Mouse (Mus musculus): ENCODE results near the gene Bpnt1.
"Not testable (repeated sequence)": the region's sequence is repeated elsewhere in the genome, so short reads cannot be mapped to it uniquely, and the experiment has no call there.

The Bpnt1 gene

GRCm38 (mm10) chr1:185331983-185332430 lies at the start of gene Bpnt1:
Bpnt1 (plus strand) TSS chr1:185332149.
- peak; percentile 88 for DNase-seq (ENCODE audit: low spot score)

- DNase-seq (ENCODE audit: low spot score) = peak; percentile 28
These were observed 49.1 kb upstream of the Bpnt1 start for GRCm38 (mm10) chr1:185282846-185283245.

- DNase-seq (ENCODE audit: low spot score) = no peak
These were observed 48.7 kb upstream of the Bpnt1 start for GRCm38 (mm10) chr1:185283247-185283646.

- DNase-seq (ENCODE audit: low spot score) = no peak
These were observed 47.2 kb upstream of the Bpnt1 start for GRCm38 (mm10) chr1:185284740-185285139.

GRCm38 (mm10) chr1:185285171-185285570 lies 46.8 kb upstream of the Bpnt1 start:
- no peak for DNase-seq (ENCODE audit: low spot score)

- no peak for DNase-seq (ENCODE audit: low spot score)
These were observed 44.9 kb upstream of the Bpnt1 start for GRCm38 (mm10) chr1:185287066-185287465.

- no peak for DNase-seq (ENCODE audit: low spot score)
These were observed 42.7 kb upstream of the Bpnt1 start for GRCm38 (mm10) chr1:185289231-185289630.

GRCm38 (mm10) chr1:185291336-185291735 lies 40.6 kb upstream of the Bpnt1 start:
- no peak for DNase-seq (ENCODE audit: low spot score)

GRCm38 (mm10) chr1:185292646-185293360 lies 39.1 kb upstream of the Bpnt1 start:
- no peak for DNase-seq (ENCODE audit: low spot score)

- DNase-seq (ENCODE audit: low spot score) = no peak
These were observed 35.1 kb upstream of the Bpnt1 start for GRCm38 (mm10) chr1:185296850-185297249.

GRCm38 (mm10) chr1:185298496-185298895 lies 33.5 kb upstream of the Bpnt1 start:
- DNase-seq (ENCODE audit: low spot score) = no peak

GRCm38 (mm10) chr1:185302816-185303215 lies 29.1 kb upstream of the Bpnt1 start:
- no peak for DNase-seq (ENCODE audit: low spot score)

GRCm38 (mm10) chr1:185306836-185307235 lies 25.1 kb upstream of the Bpnt1 start:
- no peak for DNase-seq (ENCODE audit: low spot score)

- no peak for DNase-seq (ENCODE audit: low spot score)
These were observed 24.3 kb upstream of the Bpnt1 start for GRCm38 (mm10) chr1:185307645-185308044.

- no peak for DNase-seq (ENCODE audit: low spot score)
These were observed 23.6 kb upstream of the Bpnt1 start for GRCm38 (mm10) chr1:185308334-185308733.

GRCm38 (mm10) chr1:185308908-185309307 lies 23.0 kb upstream of the Bpnt1 start:
- DNase-seq (ENCODE audit: low spot score) = peak; percentile 32

- no peak for DNase-seq (ENCODE audit: low spot score)
These were observed 20.0 kb upstream of the Bpnt1 start for GRCm38 (mm10) chr1:185311949-185312348.

GRCm38 (mm10) chr1:185314546-185314945 lies 17.4 kb upstream of the Bpnt1 start:
- no peak for DNase-seq (ENCODE audit: low spot score)

- DNase-seq (ENCODE audit: low spot score) = no peak
These were observed 15.9 kb upstream of the Bpnt1 start for GRCm38 (mm10) chr1:185315846-185316568.

GRCm38 (mm10) chr1:185327754-185328345 lies 4.1 kb upstream of the Bpnt1 start:
- not testable (repeated sequence) for DNase-seq (ENCODE audit: low spot score)

- peak; percentile 81 for DNase-seq (ENCODE audit: low spot score)
These were observed 3.0 kb upstream of the Bpnt1 start, which contains the start of gene Iars2 for GRCm38 (mm10) chr1:185328721-185329610. Iars2 (minus strand) TSS chr1:185329396.

- DNase-seq (ENCODE audit: low spot score) = no peak
These were observed 2.1 kb upstream of the Bpnt1 start for GRCm38 (mm10) chr1:185329851-185330250.
